Mouse (Mus musculus) B cell, adult 67 days (primary cell): ENCODE results near the gene Lactbl1. TPM values are rescaled to one million over a fixed set of nuclear protein-coding genes. Genes with fewer than 3 reads are reported as not detected.

ENCODE experiments used
- total RNA-seq, 2 experiments: library from RNA; stranded (reverse); gene quantifications; 4 replicates each; pipeline ENCODE4 v1.2.4; 2023

The Lactbl1 gene
- total RNA-seq, result not detected

GRCm38 (mm10) chr4:136622388-136622787, at the start of gene Lactbl1:
Gene Lactbl1, plus strand, starts transcription at chr4:136622621.

GRCm38 (mm10) chr4:136602568-136602967, 19.9 kb upstream of the Lactbl1 start, which contains the start of gene Kdm1a:
Gene Kdm1a, minus strand, starts transcription at chr4:136602723.

GRCm38 (mm10) chr4:136610387-136610856, 12.0 kb upstream of the Lactbl1 start, which contains the start of gene Tex46:
Gene Tex46, plus strand, starts transcription at chr4:136610437.

Other genes starting within 250 kb of the Lactbl1 start
- gene Htr1d, start 199.1 kb upstream of the Lactbl1 start, total RNA-seq, result not detected
- gene 6030445D17Rik, start 160.4 kb upstream of the Lactbl1 start, total RNA-seq, result not detected
- gene Luzp1, start 152.9 kb upstream of the Lactbl1 start, total RNA-seq, result 1 to 10 TPM in 1 of 2 experiments, under 1 TPM in 1; 0.64 to 1.8 TPM
- gene Kdm1a, start 19.9 kb upstream of the Lactbl1 start, total RNA-seq, result 10 to 100 TPM; 66.8 to 72.6 TPM
- not detected for gene Tex46, start 12.2 kb upstream of the Lactbl1 start, total RNA-seq
- gene Ephb2, start 213.4 kb downstream of the Lactbl1 start, total RNA-seq, result not detected